Mouse (Mus musculus) skeletal muscle tissue, adult 2 months (tissue): ENCODE results near the gene Wipf3.

Experiments used
- DNase-seq: peaks from one replicate; pipeline ENCODE4 v3.0.0-alpha.2; 2012; ENCODE audit warnings: low read depth, low spot score

Wipf3 gene

DNA sequence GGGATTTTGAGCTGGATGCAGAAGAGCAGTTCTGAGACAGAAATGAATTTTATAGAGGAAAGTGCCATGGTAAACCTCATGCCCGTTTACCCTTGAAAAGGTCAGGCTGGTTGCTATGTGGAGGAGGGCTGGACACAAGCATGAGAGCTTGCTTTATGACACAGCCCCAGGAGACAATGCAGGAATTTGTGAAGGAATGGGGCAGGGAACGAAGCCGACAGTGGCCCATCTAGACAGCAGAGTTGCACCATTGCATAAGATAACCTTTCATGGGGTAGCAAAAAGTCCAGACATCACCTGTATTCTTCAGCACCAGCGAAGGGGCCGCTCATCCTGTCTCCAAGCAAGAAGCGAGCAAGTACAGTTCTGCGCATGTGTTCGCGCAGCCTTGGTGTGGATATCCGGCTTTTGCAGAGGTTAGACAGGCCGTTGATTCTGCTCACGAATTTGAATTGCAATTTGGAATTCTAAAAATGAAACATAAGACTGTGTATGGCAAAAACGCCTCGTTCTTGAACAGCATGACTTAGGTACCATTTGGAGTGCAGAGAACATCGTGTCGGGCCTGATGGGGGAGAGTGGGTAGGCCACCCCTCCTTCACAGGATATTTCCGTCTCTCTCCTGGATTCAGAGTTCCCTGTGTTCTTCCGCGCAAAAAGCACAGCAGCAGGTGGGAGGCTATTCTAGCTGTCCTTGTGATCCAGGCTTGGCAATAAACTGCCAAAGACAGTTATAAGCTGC is 46.7 kb downstream of the Wipf3 start:
- DNase-seq, result peak; percentile 16

DNA sequence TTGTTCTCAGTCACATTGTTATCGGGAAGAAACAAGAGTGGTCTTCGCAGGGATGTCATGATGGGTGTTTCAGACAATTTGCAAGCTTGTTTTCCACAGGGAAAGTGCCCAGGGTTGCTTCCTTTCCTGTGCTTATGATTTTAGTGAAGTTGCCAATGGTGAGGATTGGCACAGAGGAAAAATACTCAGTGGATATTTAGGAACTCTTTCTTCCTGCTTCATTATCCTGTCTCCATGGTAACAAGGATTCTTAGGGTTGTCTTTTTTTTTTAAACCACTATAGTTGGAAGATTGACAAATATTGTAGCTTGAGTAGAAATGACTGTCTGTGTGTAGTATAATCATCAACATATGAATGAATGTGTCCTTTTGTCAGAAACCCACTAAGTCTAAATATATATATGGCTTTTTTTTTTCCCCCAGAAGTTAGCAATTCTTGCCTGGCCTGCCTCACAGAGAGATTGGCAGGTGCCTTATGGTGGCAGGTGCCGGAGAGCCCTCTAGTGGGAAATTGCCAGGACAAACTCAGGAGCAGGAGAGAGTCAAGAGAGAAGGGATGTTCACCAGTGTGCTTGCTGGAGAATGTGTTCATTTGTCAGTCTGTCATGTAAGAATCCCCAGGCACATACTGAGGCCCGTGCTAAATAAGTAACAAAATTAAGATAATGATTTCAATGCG is 49.4 kb downstream of the Wipf3 start:
- DNase-seq, result peak; percentile 27

DNA sequence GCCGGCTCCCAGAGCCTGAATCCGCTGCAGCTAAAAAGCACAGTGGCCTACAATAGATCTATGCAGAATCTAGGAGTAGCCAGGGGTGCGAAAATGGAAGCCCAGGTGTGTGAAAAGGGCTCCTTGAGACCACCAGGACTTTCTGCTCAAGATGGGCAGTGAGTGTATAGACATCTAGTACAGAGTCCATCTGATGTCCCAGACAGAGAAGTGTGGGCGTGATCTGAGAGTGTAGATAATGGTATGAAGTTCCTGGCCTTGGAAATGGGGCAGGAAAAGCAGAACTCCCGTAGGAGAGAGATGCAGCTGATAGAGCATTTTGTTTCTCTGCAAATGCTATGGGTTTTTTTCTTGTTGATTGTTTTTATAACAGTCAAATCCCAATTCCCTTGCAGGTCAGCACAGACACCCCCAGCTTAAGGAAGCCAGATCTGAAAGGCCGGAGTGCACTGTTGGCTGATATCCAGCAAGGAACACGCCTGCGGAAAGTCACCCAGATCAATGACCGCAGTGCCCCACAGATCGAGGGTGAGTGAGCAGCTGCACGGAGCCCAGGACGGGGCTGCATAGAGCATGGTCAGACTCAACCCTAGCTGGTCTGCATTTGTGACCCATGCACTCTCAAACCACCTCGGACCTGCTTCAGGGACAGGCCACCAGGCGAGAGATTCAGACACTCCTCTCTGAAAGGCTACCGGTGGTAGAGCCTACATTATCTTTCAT is 52.1 kb downstream of the Wipf3 start:
- no peak for DNase-seq

DNA sequence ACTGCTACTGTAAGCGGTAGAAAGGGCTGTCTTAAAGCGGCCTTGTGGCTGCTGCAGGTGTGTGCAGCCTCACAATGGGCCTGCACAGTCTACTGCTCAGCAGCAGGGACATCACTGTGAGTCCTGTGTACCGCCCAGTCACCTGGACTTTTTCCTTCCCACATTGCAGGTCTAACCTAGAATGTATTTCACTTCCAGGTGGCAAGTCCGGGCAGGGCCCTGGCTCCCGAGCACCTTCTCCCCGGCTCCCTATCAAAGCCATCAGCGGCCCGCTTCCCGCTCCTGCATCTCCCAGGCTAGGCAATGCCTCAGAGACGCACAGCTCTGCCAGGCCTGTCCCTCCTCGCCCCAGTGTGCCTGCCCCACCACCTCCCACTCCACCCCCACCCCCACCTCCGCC is 55.6 kb downstream of the Wipf3 start:
- no peak for DNase-seq

DNA sequence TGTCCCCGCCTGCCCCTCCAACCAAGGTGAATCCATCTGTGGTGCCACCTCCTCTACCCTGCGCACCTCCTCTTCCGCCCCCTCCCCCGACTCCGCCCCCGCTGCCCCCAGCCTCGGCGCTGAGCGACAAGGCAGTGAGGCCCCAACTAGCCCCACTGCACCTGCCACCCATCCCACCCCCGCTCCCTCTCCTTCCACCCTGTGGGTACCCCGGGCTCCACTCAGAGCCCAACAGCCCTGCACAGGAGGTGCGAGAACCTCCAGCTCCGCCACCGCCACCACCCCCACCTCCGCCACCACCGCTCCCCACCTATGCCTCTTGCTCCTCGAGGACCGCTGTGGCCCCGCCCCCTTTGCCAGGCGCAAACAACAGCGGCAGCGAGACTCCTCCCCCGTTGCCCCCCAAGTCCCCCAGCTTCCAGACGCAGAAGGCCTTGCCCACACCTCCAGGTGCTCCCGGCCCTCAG is 56.1 kb downstream of the Wipf3 start:
- no peak for DNase-seq

DNA sequence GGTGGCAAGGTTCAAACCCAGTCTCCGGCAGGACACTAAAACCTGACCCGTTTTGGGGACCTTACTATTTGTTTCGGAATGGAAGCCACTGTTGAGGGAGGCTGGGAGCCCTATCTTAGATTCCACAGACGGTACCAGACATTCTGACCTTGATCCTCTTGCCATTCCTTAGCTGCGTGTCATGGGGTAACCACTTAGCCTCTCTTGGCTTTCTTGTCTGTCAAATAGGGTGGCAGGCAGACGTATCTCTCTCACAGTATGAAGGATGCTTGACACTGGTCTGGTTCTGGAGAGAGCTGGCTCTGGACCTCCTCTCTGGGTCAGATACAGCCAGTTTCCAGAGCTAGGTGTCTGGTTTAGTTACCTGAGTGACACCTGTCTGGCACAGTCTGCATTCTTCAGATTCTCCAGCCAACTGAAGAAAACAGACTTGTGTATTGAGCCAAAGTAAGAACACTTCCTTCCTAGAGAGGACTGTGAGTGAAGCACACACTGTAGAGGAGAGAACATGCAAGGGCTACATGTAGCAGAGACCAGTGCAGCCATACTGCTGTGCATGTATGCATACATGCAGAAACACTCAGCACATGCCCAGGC is 56.7 kb downstream of the Wipf3 start:
- DNase-seq, result no peak

DNA sequence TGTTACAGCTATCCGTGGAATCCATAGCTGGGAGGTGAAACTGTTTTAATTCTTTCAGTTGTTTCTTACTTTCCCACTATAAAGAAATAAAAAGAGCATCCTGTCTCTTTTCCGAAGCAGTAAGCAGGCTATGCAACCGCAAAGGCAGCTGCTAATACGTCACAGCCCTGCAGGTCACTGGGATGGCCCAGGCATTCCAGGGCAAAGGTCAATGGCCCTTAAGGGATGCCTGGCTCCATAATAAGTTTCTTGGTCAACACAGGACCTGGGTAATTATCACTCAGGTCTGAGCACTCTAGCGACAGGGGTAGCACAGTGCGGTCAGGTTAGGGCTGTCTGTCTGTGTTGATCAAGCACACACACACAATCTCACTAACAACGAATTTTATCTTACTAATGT is 61.7 kb downstream of the Wipf3 start:
- DNase-seq, result no peak

DNA sequence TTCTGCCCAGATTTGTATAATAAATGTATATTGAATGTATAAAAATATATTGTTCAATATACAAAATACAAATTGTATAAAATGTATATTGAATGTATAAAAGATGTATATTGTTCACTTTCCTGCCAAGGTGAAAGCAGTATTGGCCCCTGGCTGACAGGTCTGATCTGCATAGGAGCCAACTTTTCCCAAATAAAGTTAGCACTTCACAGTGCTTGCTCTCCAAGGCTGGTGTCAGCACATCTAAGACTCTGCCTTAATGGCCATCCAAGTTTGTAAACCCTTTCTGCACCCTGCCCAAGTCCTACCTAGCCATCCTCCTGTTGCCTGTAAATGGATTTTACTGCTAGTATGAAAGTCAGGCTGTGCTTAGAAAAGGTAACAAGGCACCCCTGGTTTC is 64.7 kb downstream of the Wipf3 start:
- DNase-seq, result no peak

DNA sequence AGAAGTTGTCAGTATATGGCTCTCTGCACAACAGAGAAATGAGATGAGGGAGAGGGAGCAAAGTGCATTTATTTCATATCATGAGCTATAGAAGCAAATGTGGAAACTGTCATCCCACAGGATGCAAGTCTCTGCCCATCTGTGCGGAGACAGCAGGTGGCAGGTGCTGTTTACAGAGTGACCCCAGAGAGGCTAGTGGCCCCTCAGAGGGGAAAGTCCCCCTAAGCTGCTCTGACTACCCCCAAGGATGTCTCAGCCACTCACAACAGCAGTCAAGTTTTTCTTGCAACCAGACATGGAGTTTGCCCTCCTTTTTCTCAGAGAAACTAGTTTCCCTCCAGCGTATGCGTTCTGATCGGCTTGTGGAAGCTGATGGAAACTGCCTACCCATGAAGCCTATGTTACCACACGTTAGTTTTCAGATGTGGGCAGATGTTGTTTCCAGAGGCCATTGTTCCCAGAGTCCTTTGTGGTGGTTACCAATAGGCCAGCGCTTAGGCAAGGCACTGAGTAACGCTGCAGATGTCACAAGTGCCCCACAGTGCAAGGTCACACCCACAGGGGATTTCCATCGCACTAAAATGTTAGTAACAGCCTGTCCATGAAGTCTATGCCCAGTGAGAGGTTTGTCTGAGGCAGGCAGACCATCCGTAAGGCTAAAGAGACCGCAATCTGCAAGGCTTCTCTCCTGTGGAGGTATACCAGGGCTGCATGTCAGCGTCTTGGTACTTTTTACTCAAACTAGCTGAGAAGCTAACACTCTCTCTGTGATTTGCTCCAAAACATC is 65.4 kb downstream of the Wipf3 start:
- DNase-seq, result no peak

DNA sequence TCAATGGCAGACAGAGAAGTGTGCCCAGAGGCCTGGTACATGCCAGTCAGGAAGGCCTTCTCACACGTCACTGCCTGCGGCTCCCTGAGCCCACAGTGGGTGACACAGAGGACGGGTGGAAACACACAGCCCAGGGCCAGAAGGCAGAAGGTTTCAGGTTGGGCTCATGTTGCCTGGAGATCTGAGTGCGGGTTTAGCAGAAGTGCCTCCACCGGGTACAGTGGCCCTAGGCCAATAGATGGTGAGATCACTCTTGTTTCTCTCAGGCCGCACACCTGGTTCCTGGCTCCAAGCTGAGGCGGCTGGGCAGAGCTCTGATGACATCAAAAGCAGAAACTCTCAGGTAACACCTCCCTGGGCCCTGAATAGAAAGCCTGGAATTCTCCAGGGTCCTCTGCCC is 66.8 kb downstream of the Wipf3 start:
- DNase-seq, result no peak

DNA sequence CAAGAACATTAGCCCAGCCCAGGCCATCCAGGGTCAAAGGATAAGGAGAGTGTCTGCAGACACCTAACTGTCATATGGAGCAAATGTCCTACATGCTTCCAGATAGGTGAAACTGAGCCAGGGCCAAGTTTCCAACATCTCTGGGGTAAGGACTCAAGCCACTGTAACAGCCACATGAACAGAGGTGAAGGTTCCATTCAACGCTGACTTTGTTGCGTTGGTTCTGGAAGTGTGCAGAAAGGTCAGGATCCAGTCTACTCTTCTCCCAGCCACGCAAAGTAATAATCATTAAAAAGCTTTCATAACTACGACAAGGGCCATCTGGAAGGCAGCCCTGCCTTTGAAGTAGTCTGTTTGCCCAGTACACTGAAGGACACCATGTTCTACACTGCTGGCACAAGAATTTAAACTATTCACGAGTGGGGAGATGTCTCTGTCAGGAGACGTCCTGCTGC is 73.3 kb downstream of the Wipf3 start:
- peak; percentile 19 for DNase-seq

DNA sequence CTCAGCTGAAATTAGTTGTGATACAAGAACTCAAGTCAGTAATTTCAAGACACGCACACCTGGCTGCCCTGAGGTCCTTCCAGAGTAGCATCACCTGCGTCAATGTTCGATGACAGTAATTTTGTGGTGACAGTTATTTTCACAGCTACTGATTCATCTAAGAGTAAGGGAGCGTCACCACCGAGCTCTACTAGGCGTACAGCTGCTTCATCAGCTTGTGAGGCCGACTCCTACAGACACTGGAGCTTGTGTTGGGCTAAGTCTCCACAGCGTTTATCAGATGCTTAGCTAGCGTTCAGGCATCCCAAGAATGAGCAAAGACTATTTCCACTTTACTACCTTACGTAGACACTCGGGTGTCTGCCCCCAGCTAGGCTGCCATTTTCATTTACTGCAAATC is 76.9 kb downstream of the Wipf3 start:
- DNase-seq, result no peak

DNA sequence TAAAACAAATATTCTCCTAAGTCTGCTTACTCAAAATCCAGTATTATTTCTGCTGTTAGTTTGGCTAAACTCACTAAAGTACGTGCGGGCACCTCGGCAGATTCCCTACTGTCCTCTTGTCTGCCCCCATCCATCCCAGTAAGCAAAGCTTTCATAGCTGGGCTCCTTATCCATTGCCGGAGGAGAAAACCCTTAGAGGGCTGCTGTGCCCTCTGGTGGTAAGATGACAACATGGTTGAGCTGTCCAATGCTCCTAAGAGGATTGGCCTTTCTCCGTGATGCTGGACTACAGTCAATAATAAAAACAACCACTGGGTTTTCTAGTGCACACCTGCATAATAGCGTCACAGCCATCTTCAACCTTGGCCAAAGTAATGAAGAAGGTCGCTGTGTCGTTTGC is 77.6 kb downstream of the Wipf3 start:
- peak; percentile 50 for DNase-seq

DNA sequence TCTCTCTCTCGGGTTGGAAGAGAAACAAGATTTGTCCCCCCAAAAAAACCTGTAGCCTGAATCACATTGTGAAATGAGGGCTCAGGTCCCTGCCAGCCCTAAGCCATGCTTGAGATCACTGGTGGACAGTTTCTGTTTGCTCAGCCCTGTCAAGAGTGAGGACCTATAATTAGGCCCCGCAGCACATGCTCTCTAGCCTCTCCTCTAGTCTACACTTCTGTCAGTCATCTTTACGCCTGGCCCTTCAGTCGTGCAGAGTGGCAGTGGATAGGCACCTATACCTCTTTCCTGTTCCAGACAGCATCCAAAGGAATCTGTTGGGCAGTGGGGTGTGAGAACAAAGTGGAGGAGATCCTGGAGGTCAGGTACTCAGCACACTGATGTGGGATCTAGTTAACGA is 78.4 kb downstream of the Wipf3 start:
- DNase-seq, result no peak

DNA sequence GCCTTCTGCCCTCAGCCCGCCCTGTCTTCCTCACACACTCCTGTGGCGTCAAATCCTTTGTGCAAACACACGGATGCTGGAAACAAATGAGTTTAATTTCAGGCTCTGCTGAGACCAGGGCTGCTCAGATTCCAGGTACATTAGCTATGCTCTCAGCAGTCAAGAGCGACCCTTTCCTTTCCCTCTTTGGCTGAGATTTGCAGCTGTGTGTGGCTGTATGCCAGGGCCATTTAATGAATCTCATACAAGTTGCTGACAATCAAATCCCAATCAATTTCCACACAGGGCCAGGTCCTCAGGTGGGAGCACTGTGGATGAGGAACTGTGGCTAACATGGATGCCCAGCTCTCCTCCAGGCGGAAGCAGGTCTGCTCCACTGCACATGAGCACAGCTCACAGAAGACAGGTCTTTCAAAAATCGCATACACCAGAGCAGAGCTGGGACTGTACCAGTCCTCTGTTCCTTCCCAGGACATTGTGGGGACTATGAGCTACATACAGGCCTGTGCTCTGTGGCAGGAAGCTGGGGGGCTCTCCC is 78.9 kb downstream of the Wipf3 start:
- DNase-seq, result no peak

DNA sequence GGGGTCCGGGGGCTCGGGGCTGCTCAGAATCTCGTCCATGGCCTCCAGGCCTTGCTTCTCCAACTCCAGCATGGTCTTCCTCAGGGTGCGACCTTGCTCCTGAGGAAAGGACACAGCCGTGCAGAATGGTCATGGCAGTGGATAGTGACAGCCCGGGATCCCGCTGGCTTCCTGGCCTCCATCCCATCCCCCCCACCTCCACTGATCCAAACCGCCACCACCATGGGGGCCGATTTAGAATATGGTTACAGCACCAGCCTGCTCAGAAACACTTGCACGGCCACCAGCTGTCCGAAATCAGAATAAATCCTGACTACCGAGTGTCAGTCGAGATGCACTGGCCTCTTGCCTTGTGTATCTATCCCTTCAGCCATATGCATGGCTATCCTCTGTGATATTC is 79.9 kb downstream of the Wipf3 start:
- no peak for DNase-seq

DNA sequence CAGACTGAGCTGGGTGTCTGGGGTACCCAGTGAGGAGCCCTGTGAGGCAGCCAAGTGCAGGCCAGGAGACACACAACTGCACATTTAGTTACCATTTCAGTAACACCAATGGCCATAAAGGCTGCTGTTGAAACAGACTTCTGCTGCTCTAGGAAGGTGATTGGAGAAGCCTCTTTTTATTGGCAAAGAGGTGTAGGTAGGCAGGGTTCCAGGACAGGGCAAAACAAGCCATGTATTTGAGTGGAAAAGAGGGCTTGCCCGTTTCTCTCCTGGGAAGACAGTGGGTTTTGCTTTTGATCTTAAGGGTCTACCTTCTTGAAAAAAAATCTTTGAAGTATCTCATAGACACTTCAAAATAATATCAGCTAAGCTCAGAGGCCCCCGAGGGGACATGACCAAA is 82.9 kb downstream of the Wipf3 start:
- DNase-seq, result no peak

DNA sequence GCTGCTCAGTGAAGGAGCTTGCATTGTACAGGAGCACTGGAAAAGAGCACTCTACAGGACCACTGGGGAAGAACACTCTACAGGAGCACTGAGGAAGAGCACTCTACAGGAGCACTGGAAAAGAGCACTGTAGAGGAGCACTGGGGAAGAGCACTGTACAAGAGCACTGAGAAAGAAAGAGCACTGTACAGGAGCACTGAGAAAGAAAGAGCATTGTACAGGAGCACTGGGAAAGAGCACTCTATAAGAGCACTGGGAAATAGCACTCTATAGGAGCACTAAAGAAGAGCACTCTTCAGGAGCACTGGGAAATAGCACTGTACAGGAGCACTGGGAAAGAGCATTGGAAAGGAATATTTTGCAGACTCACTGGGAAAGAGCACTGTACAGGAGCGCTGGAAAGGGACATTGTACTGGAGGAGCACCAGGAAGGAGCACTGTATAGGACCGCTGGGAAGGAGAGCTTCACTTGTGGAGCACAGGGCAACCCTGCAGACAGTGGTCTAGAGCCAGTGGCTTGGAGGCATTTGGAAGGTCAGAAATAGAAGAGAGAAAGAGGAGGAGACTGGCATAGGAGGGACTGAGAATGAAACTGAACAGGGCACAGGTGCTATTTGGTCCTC is 87.2 kb downstream of the Wipf3 start:
- DNase-seq, result no peak

DNA sequence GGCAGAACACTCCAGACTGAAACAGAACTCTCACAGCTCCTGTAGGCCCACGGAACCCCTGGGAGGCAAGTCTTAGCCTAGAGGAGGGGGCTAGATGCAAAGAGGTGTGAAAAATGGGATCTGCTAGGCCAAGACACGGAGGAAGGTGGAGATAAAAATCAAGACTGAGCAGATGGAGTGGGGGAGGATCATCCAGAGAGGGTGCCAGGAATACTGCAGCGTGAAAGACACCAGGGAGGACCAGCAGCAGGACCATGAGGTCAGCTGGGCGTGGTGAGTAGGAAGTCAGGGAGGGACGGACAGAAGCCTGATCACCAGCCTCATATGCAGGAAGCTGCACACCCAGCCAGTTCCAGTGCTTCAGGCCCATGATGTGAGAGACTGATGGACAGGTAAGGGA is 89.4 kb downstream of the Wipf3 start:
- no peak for DNase-seq

DNA sequence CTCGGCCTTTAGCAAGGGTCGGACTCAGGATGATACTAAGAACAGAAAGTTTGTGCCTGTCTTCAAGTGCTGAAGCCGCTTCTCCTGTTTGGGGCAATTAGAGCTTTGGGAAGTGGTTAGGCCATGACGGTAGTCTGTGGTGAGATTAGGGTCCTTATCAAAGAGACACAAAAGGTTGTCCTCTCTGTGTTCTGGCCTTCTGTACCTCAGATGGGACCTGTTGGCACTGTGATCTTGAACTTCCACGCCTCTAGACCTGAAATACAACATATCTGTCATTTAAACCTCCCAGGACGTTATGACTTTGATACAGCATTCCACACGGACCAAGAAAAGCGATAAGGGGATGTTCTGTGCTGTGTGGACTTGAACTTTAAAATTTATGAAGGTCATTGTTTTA is 99.3 kb downstream of the Wipf3 start:
- DNase-seq, result no peak

DNA sequence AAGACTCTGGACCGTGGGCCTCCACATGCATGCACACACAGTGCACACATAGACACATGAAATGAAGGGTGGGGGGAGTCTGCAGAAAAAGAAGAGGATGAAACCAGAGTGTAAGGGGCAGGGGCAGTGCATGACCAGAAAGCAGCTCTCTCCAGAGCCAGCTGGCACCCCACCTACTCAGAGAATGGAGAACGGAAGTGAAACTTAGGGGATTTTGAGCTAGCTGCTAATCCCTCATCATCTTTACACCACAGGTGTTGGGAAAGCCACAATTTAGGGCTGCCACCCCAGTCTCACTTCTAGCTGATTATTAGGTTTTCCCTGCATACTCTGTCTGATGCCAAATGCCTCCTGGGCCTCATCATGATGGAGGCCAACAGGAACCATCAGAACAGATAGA is 100.8 kb downstream of the Wipf3 start:
- DNase-seq, result no peak
